In genomic region chr3:89377831-89378230, GRCm38 (mm10) we compare ENCODE assay signal across 11 mouse cellular contexts. TPM values are rescaled to one million over a fixed set of nuclear protein-coding genes. Genes with fewer than 3 reads are reported as not detected.
DNase-seq lines count a peak whose midpoint lies in the region; ATAC-seq and TF ChIP-seq lines count a peak whose summit lies in the region.
"Had no signal": no experiment of that assay in that cellular context is flagged by ENCODE, and none has a peak within 500 bp of the region (broad histone marks: within the 10 kb centered on the region; RNA-seq: fewer than 3 reads in every experiment).

No protein-coding gene starts in this region.

- no peaks in the 10 kb centered on the region for H3K9me3 ChIP-seq in neural tube, embryonic 11.5 days (ENCODE audit: control insufficient read depth, low read length)
- H3K9me3 ChIP-seq in limb, embryonic 13.5 days = no peaks in the 10 kb centered on the region
- no peaks in the 10 kb centered on the region for H3K9me3 ChIP-seq in stomach, postnatal 0 days (ENCODE audit: control insufficient read depth, low read length)

- peak; percentile 28; the same call in 1 of the 2 replicates for ATAC-seq in neural tube, embryonic 11.5 days (ENCODE audit: insufficient read depth, low FRiP score, low TSS enrichment)
- ATAC-seq in limb, embryonic 13.5 days (ENCODE audit: low FRiP score, low read depth) = peak; percentile 18; the same call in 1 of the 2 replicates
- ATAC-seq in stomach, postnatal 0 days (ENCODE audit: low FRiP score, low TSS enrichment) = peak; percentile 8
- no peak for ATAC-seq in monocyte, adult 5-6 weeks (replicated peaks; ENCODE audit: insufficient number of reproducible peaks, low FRiP score, low TSS enrichment, poor library complexity, severe bottlenecking)

- peak overlapping the region; percentile 68 for H3K4me2 ChIP-seq in neural tube, embryonic 11.5 days (ENCODE audit: low read depth)
- H3K4me2 ChIP-seq in limb, embryonic 13.5 days (replicated peaks) = peak overlapping the region; percentile 80
- peak overlapping the region; percentile 52 for H3K4me2 ChIP-seq in stomach, postnatal 0 days (replicated peaks; ENCODE audit: low read depth)

- TF ChIP-seq EP300 in stomach, postnatal 0 days (optimal IDR thresholded peaks at IDR 0.05) = no peak

- intact Hi-C loops in heart, postnatal 36 days (cut with DNase I) = loop anchor here (1.0 to 2.0 kb wide), 2 partner anchors 15 to 107 kb away; no protein-coding TSS in a partner anchor

- H3K9ac ChIP-seq in neural tube, embryonic 11.5 days (ENCODE audit: low read length) = no peak overlapping the region
- no peak overlapping the region for H3K9ac ChIP-seq in limb, embryonic 13.5 days
- H3K9ac ChIP-seq in stomach, postnatal 0 days (ENCODE audit: low read length) = peak overlapping the region; percentile 52

- no peaks in the 10 kb centered on the region for H3K36me3 ChIP-seq in neural tube, embryonic 11.5 days (ENCODE audit: control insufficient read depth, insufficient read depth, low read length)
- H3K36me3 ChIP-seq in limb, embryonic 13.5 days = no peaks in the 10 kb centered on the region
- peaks cover 7% of the 10 kb centered on the region for H3K36me3 ChIP-seq in stomach, postnatal 0 days (ENCODE audit: control insufficient read depth, insufficient read depth, low read length)

- TF ChIP-seq CTCF in stomach, postnatal 0 days (IDR thresholded peaks at IDR 0.05; ENCODE audit: low read depth) = no peak

- H3K27me3 ChIP-seq in neural tube, embryonic 11.5 days (ENCODE audit: control insufficient read depth, insufficient read depth, low read length) = no peaks in the 10 kb centered on the region
- H3K27me3 ChIP-seq in limb, embryonic 13.5 days = no peaks in the 10 kb centered on the region
- no peaks in the 10 kb centered on the region for H3K27me3 ChIP-seq in stomach, postnatal 0 days (ENCODE audit: control insufficient read depth, insufficient read depth, low read length)

- H3K4me1 ChIP-seq in neural tube, embryonic 11.5 days (ENCODE audit: control insufficient read depth, insufficient read depth, low read length) = no peaks in the 10 kb centered on the region
- H3K4me1 ChIP-seq in limb, embryonic 13.5 days = peaks cover 12% of the 10 kb centered on the region
- peaks cover 4% of the 10 kb centered on the region for H3K4me1 ChIP-seq in stomach, postnatal 0 days (replicated peaks; ENCODE audit: control insufficient read depth, insufficient read depth)

- 72% methylated on average over 4 of the region's 4 CpGs for WGBS in neural tube, embryonic 11.5 days
- 71% methylated on average over 4 of the region's 4 CpGs for WGBS in limb, embryonic 13.5 days
- WGBS in stomach, postnatal 0 days = 66% methylated on average over 4 of the region's 4 CpGs

- peak overlapping the region; percentile 43; the same call in 1 of the 2 replicates for H3K4me3 ChIP-seq in neural tube, embryonic 11.5 days (ENCODE audit: low read depth, low read length)
- H3K4me3 ChIP-seq in limb, embryonic 13.5 days = peak overlapping the region; percentile 61
- no peak overlapping the region for H3K4me3 ChIP-seq in stomach, postnatal 0 days (ENCODE audit: low read depth, low read length)

- DNase-seq in heart, adult 11 months = peak; percentile 93
- no peak for DNase-seq in heart, postnatal 36 days
- no peak for DNase-seq in neural tube, embryonic 11.5 days (ENCODE audit: low spot score)
- DNase-seq in neural tube, embryonic 10.5 days (ENCODE audit: extremely low spot score, low spot score) = no peak
- DNase-seq in stomach, postnatal 0 days (ENCODE audit: low spot score) = no peak
- DNase-seq in adrenal gland, adult 18-20 months (ENCODE audit: low spot score in 2 of 2) = no peak

- H3K27ac ChIP-seq in neural tube, embryonic 11.5 days (ENCODE audit: low read depth, low read length) = no peak overlapping the region
- peak overlapping the region; percentile 28; the same call in 1 of the 2 replicates for H3K27ac ChIP-seq in limb, embryonic 13.5 days
- peak overlapping the region; percentile 80 for H3K27ac ChIP-seq in stomach, postnatal 0 days (replicated peaks)

RNA-seq across cellular contexts. Expression of gene Dcst1, which starts 12.8 kb away (rescaled TPM):
- not detected for total RNA-seq in heart, postnatal 36 days (2021)
- 0.31 and 0.41 TPM in 2 replicates for polyA plus RNA-seq in neural tube, embryonic 11.5 days (2014; fragmentation: Nextera tagmentation; extraction: Ambion mirVana)
- polyA plus RNA-seq in limb, embryonic 13.5 days (2015; fragmentation: Nextera tagmentation; extraction: Ambion mirVana) = 0.38 and 0.51 TPM in 2 replicates
- 0.29 and 0.36 TPM in 2 replicates for polyA plus RNA-seq in stomach, postnatal 0 days (2015; fragmentation: Nextera tagmentation; extraction: Ambion mirVana)
- total RNA-seq in adrenal gland, adult 18-20 months (2021) = 1 to 10 TPM in 1 of 2 experiments, under 1 TPM in 1; 0.46 to 1.4 TPM
- total RNA-seq in monocyte, adult 5-6 weeks (2017) = not detected in 3 replicates
- total RNA-seq: liver, adult 2 months had no signal

RNA-seq across cellular contexts. Expression of gene Dcst2, which starts 16.1 kb away (rescaled TPM):
- total RNA-seq in heart, postnatal 36 days (2021) = not detected
- 0.20 TPM in 1 of 2 replicates, not detected in the other for polyA plus RNA-seq in neural tube, embryonic 11.5 days (2014; fragmentation: Nextera tagmentation; extraction: Ambion mirVana)
- polyA plus RNA-seq in limb, embryonic 13.5 days (2015; fragmentation: Nextera tagmentation; extraction: Ambion mirVana) = 0.27 and 0.34 TPM in 2 replicates
- 0.33 and 0.41 TPM in 2 replicates for polyA plus RNA-seq in stomach, postnatal 0 days (2015; fragmentation: Nextera tagmentation; extraction: Ambion mirVana)
- under 1 TPM; 0.80 to 0.93 TPM for total RNA-seq in adrenal gland, adult 18-20 months (2021)
- not detected in 3 replicates for total RNA-seq in monocyte, adult 5-6 weeks (2017)
- total RNA-seq: liver, adult 2 months had no signal
- polyA plus RNA-seq: liver, adult 2 months had no signal

RNA-seq across cellular contexts. Expression of gene Zbtb7b, which starts 16.7 kb away (rescaled TPM):
- total RNA-seq in heart, postnatal 36 days (2021) = 10 to 100 TPM; 20.8 to 23.5 TPM
- 0.25 and 0.54 TPM in 2 replicates for polyA plus RNA-seq in neural tube, embryonic 11.5 days (2014; fragmentation: Nextera tagmentation; extraction: Ambion mirVana)
- 1.1 and 2.0 TPM in 2 replicates for polyA plus RNA-seq in limb, embryonic 13.5 days (2015; fragmentation: Nextera tagmentation; extraction: Ambion mirVana)
- 7.9 and 9.1 TPM in 2 replicates for polyA plus RNA-seq in stomach, postnatal 0 days (2015; fragmentation: Nextera tagmentation; extraction: Ambion mirVana)
- total RNA-seq in adrenal gland, adult 18-20 months (2021) = 100 to 1,000 TPM in 1 of 2 experiments, 10 to 100 TPM in 1; 89.7 to 101 TPM
- 49.4 to 76.6 TPM (median 51.2 TPM) in 3 replicates for total RNA-seq in monocyte, adult 5-6 weeks (2017)

RNA-seq across cellular contexts. Expression of gene Lenep, which starts 24.8 kb away (rescaled TPM):
- total RNA-seq in heart, postnatal 36 days (2021) = under 1 TPM; 0.24 to 0.72 TPM
- polyA plus RNA-seq in neural tube, embryonic 11.5 days (2014; fragmentation: Nextera tagmentation; extraction: Ambion mirVana) = 0.13 and 0.73 TPM in 2 replicates
- not detected in 2 replicates for polyA plus RNA-seq in limb, embryonic 13.5 days (2015; fragmentation: Nextera tagmentation; extraction: Ambion mirVana)
- polyA plus RNA-seq in stomach, postnatal 0 days (2015; fragmentation: Nextera tagmentation; extraction: Ambion mirVana) = not detected in 2 replicates
- under 1 TPM in 1 of 2 experiments, not detected in 1; 0.30 TPM for total RNA-seq in adrenal gland, adult 18-20 months (2021)
- total RNA-seq in monocyte, adult 5-6 weeks (2017) = 1.4 TPM in 1 of 3 replicates, not detected in the others
- total RNA-seq: adrenal gland, postnatal 4 days; liver, adult 2 months had no signal
- polyA plus RNA-seq: C2C12; liver, adult 2 months had no signal

RNA-seq across cellular contexts. Expression of gene Adam15, which starts 28.0 kb away (rescaled TPM):
- 10 to 100 TPM; 56.5 to 62.6 TPM for total RNA-seq in heart, postnatal 36 days (2021)
- 16.3 and 18.3 TPM in 2 replicates for polyA plus RNA-seq in neural tube, embryonic 11.5 days (2014; fragmentation: Nextera tagmentation; extraction: Ambion mirVana)
- 50.3 and 52.2 TPM in 2 replicates for polyA plus RNA-seq in limb, embryonic 13.5 days (2015; fragmentation: Nextera tagmentation; extraction: Ambion mirVana)
- 43.0 and 44.8 TPM in 2 replicates for polyA plus RNA-seq in stomach, postnatal 0 days (2015; fragmentation: Nextera tagmentation; extraction: Ambion mirVana)
- 10 to 100 TPM; 56.3 to 87.6 TPM for total RNA-seq in adrenal gland, adult 18-20 months (2021)
- total RNA-seq in monocyte, adult 5-6 weeks (2017) = 23.1 to 49.7 TPM (median 33.0 TPM) in 3 replicates
